Mouse (Mus musculus): ENCODE data around the gene Ppp4r3b. TPM values are rescaled to one million over a fixed set of nuclear protein-coding genes. Genes with fewer than 3 reads are reported as not detected.

The Ppp4r3b gene
- polyA plus RNA-seq, 1 experiment from 2014 or later: 58.3 TPM

DNA sequence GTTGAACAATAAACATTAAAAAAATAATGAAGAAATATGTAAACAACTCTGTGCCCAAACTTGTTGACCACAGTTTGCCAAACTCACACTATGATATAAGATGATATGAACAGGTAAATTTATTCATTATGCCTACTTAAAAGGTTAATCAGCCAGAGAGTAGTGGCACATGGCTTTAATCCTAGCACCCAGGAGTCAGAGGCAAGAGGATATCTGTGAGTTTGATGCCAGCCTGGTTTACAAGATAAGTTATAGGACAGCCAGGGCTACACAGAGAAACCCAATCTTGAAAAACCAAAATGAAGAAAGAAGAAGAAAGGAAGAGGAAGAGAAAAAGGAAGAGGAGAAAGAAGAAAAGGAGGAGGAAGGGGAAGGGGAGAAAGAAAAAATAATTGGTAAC is 64.7 kb downstream of the Ppp4r3b start:
- H3K27me3 ChIP-seq: no peaks in the 10 kb centered on the region
- ATAC-seq (no peak), DNase-seq (ENCODE audit: low read depth, low spot score) (no peak)
- ChIA-PET POLR2A (no interaction called here), CTCF (no interaction called here)
- no peak for TF ChIP-seq CTCF (IDR thresholded peaks at IDR 0.05)
- in situ Hi-C loops (cut with MboI; ENCODE audit: low pct_unique_long_range_greater_than_20kb): no loop called here

GRCm38 (mm10) chr11:29238047-29238446 is 65.4 kb downstream of the Ppp4r3b start:
- in situ Hi-C loops (cut with MboI; ENCODE audit: low pct_unique_long_range_greater_than_20kb): no loop called here
- no peaks in the 10 kb centered on the region for H3K27me3 ChIP-seq
- ChIA-PET POLR2A (no interaction called here), CTCF (no interaction called here)
- ATAC-seq: no peak
- no peak for DNase-seq (ENCODE audit: low read depth, low spot score)
- TF ChIP-seq CTCF (IDR thresholded peaks at IDR 0.05): no peak

GRCm38 (mm10) chr11:29238551-29238950 is 65.9 kb downstream of the Ppp4r3b start:
- no peaks in the 10 kb centered on the region for H3K27me3 ChIP-seq
- CTCF ChIA-PET: no interaction called here
- in situ Hi-C loops (cut with MboI; ENCODE audit: low pct_unique_long_range_greater_than_20kb): no loop called here
- no peak for DNase-seq (ENCODE audit: low read depth, low spot score)
- no peak for TF ChIP-seq CTCF (IDR thresholded peaks at IDR 0.05)
- no peak for ATAC-seq
- POLR2A ChIA-PET: no interaction called here

GRCm38 (mm10) chr11:29239353-29239752 is 66.7 kb downstream of the Ppp4r3b start:
- ATAC-seq (no peak), DNase-seq (ENCODE audit: low read depth, low spot score) (no peak)
- CTCF ChIA-PET: no interaction called here
- POLR2A ChIA-PET: no interaction called here
- TF ChIP-seq CTCF (IDR thresholded peaks at IDR 0.05): no peak
- in situ Hi-C loops (cut with MboI; ENCODE audit: low pct_unique_long_range_greater_than_20kb): no loop called here
- H3K27me3 ChIP-seq: no peaks in the 10 kb centered on the region

GRCm38 (mm10) chr11:29241961-29242360 is 69.3 kb downstream of the Ppp4r3b start:
- in situ Hi-C loops (cut with MboI; ENCODE audit: low pct_unique_long_range_greater_than_20kb): no loop called here
- TF ChIP-seq CTCF (IDR thresholded peaks at IDR 0.05): no peak
- no peaks in the 10 kb centered on the region for H3K27me3 ChIP-seq
- CTCF ChIA-PET: no interaction called here
- POLR2A ChIA-PET: no interaction called here
- ATAC-seq (no peak), DNase-seq (ENCODE audit: low read depth, low spot score) (no peak)

DNA sequence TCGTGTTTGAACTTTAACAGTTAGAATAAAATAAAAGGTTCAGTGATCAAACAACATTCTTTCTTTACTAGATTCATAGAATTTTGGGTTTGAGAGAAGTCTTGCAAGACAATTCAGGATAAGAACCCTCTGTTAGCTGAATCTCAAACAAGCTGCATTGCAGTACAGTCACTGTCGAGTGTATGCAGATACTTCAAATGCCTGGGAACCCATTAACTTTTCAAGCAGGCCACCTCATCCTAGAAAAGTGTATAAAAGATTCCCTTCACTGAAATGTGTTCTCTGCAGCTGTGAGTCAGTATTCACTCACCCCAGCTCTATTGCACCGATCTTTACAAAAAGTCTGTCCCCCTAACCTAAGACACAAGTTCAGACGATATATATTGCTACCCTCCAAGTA is 73.3 kb downstream of the Ppp4r3b start:
- H3K27me3 ChIP-seq: no peaks in the 10 kb centered on the region
- no peak for TF ChIP-seq CTCF (IDR thresholded peaks at IDR 0.05)
- CTCF ChIA-PET: interaction anchor here (1.0 to 1.2 kb wide), 2 partner anchors 11 to 168 kb away, joined by 3 read pairs; no protein-coding TSS in a partner anchor
- POLR2A ChIA-PET: interaction anchor here (0.7 to 1.6 kb wide), 3 partner anchors 12 to 260 kb away, joined by 3 to 8 read pairs (median 4); no protein-coding TSS in a partner anchor
- DNase-seq (ENCODE audit: low read depth, low spot score) (no peak), ATAC-seq (peak; percentile 11)
- in situ Hi-C loops (cut with MboI; ENCODE audit: low pct_unique_long_range_greater_than_20kb): no loop called here

- DNase-seq (ENCODE audit: low read depth, low spot score) (peak; percentile 74), ATAC-seq (peak; percentile 100)
- in situ Hi-C loops (cut with MboI; ENCODE audit: low pct_unique_long_range_greater_than_20kb): no loop called here
- ChIA-PET CTCF (interaction anchor here (1.2 kb wide), 2 partner anchors 13 to 169 kb away, joined by 3 read pairs; no protein-coding TSS in a partner anchor), POLR2A (interaction anchor here (0.6 to 1.6 kb wide), 3 partner anchors 21 to 259 kb away, joined by 4 to 8 read pairs (median 4); no protein-coding TSS in a partner anchor)
- no peaks in the 10 kb centered on the region for H3K27me3 ChIP-seq
- TF ChIP-seq CTCF (IDR thresholded peaks at IDR 0.05): no peak
Measured at GRCm38 (mm10) chr11:29246883-29247650, 74.4 kb downstream of the Ppp4r3b start, which contains the start of gene Cfap36. Gene Cfap36, minus strand, starts transcription at chr11:29247409.

GRCm38 (mm10) chr11:29247725-29248124 is 75.0 kb downstream of the Ppp4r3b start:
- POLR2A ChIA-PET: interaction anchor here (0.6 kb wide), 1 partner anchor 237 kb away, joined by 4 read pairs; no protein-coding TSS in a partner anchor
- no peaks in the 10 kb centered on the region for H3K27me3 ChIP-seq
- CTCF ChIA-PET: interaction anchor here (1.2 kb wide), 1 partner anchor 13 kb away, joined by 3 read pairs; no protein-coding TSS in a partner anchor
- ATAC-seq (no peak), DNase-seq (ENCODE audit: low read depth, low spot score) (no peak)
- in situ Hi-C loops (cut with MboI; ENCODE audit: low pct_unique_long_range_greater_than_20kb): no loop called here
- TF ChIP-seq CTCF (IDR thresholded peaks at IDR 0.05): no peak

- no peak for DNase-seq (ENCODE audit: low read depth, low spot score)
- CTCF ChIA-PET: no interaction called here
- POLR2A ChIA-PET: no interaction called here
- in situ Hi-C loops (cut with MboI; ENCODE audit: low pct_unique_long_range_greater_than_20kb): no loop called here
- ATAC-seq: no peak
- TF ChIP-seq CTCF (IDR thresholded peaks at IDR 0.05): no peak
- no peaks in the 10 kb centered on the region for H3K27me3 ChIP-seq
Measured at GRCm38 (mm10) chr11:29248386-29248785, 75.7 kb downstream of the Ppp4r3b start.

- H3K27me3 ChIP-seq: peaks cover 20% of the 10 kb centered on the region
- in situ Hi-C loops (cut with MboI; ENCODE audit: low pct_unique_long_range_greater_than_20kb): loop anchor here (25.0 kb wide), 1 partner anchor 233 kb away; no protein-coding TSS in a partner anchor
- ATAC-seq (no peak), DNase-seq (ENCODE audit: low read depth, low spot score) (no peak)
- ChIA-PET CTCF (no interaction called here), POLR2A (no interaction called here)
- no peak for TF ChIP-seq CTCF (IDR thresholded peaks at IDR 0.05)
Measured at GRCm38 (mm10) chr11:29254643-29255042, 82.0 kb downstream of the Ppp4r3b start.

- CTCF ChIA-PET: interaction anchor here (0.7 to 0.9 kb wide), 3 partner anchors 17 to 610 kb away, joined by 3 read pairs; no protein-coding TSS in a partner anchor
- POLR2A ChIA-PET: no interaction called here
- ATAC-seq: peak; percentile 60
- H3K27me3 ChIP-seq: peaks cover 14% of the 10 kb centered on the region
- TF ChIP-seq CTCF (IDR thresholded peaks at IDR 0.05): peak; percentile 82
- in situ Hi-C loops (cut with MboI; ENCODE audit: low pct_unique_long_range_greater_than_20kb): loop anchor here (5.0 to 25.0 kb wide), 2 partner anchors 219 to 444 kb away; no protein-coding TSS in a partner anchor
- DNase-seq (ENCODE audit: low read depth, low spot score): no peak
Measured at GRCm38 (mm10) chr11:29267824-29268223, 95.1 kb downstream of the Ppp4r3b start.

Other genes starting within 250 kb of the Ppp4r3b start
- 75.9 TPM for gene Pnpt1, start 42.1 kb upstream of the Ppp4r3b start, polyA plus RNA-seq (2021)
- gene Cfap36, start 74.5 kb downstream of the Ppp4r3b start, polyA plus RNA-seq (2021): 107 TPM
- gene Ccdc88a, start 200.8 kb downstream of the Ppp4r3b start, polyA plus RNA-seq (2021): 11.5 TPM

Data from Patski (cell line).